Mouse (Mus musculus) CH12.LX (cell line): ENCODE data around the gene Erbb2. TPM values are rescaled to one million over a fixed set of nuclear protein-coding genes. Genes with fewer than 3 reads are reported as not detected.

Source experiments
- DNase-seq: peaks from one replicate; pipeline ENCODE4 v3.0.0-alpha.2; 2013; ENCODE audit errors: extremely low read depth
- H3K27ac ChIP-seq: 2 replicates; pipeline ENCODE4 v1.5.1; 2012; ENCODE audit warnings: low read depth, mild to moderate bottlenecking, control low read depth, moderate library complexity; ENCODE audit not compliant: insufficient read depth
- H3K27me3 ChIP-seq: replicated peaks from 2 replicates; pipeline ENCODE3; 2012; ENCODE audit warnings: inconsistent platforms
- H3K36me3 ChIP-seq, 2 experiments: replicated peaks in 1 of 2; 2 replicates each; pipeline versions ENCODE3 to v1.6.1; 2012; ENCODE audit warnings: inconsistent platforms in 1 of 2, low read length in 1 of 2, mild to moderate bottlenecking in 1 of 2, mixed read lengths in 1 of 2, moderate library complexity in 1 of 2; ENCODE audit not compliant: control insufficient read depth in 1 of 2, insufficient read depth in 1 of 2
- H3K4me1 ChIP-seq, 2 experiments: 2 replicates each; pipeline ENCODE4 v1.6.1; 2012; ENCODE audit warnings: inconsistent platforms in 1 of 2, moderate library complexity in 1 of 2; ENCODE audit not compliant: insufficient read depth in 2 of 2, control insufficient read depth in 1 of 2
- H3K4me2 ChIP-seq: 2 replicates; pipeline ENCODE4 v1.6.1; 2012; ENCODE audit warnings: low read depth, mild to moderate bottlenecking, control low read depth; ENCODE audit not compliant: poor library complexity, insufficient read depth, severe bottlenecking
- H3K4me3 ChIP-seq, 3 experiments: fragments of 150-350 bp in 1 of 3; sonication (generic) in 1 of 3; replicated peaks in 1 of 3; 2 replicates each; pipeline versions ENCODE3 to v1.5.1; 2011 to 2012; ENCODE audit warnings: low read depth in 2 of 3, low read length in 2 of 3, mild to moderate bottlenecking in 2 of 3, moderate library complexity in 2 of 3, control low read depth in 1 of 3, improper control_type of control experiment in 1 of 3, inconsistent platforms in 1 of 3, mixed read lengths in 1 of 3; ENCODE audit not compliant: poor library complexity in 1 of 3
- H3K79me2 ChIP-seq: replicated peaks from 2 replicates; pipeline ENCODE4 v1.6.1; 2012; ENCODE audit warnings: mild to moderate bottlenecking, moderate library complexity; ENCODE audit not compliant: control insufficient read depth, poor library complexity, insufficient read depth, severe bottlenecking; ENCODE audit errors: extremely low read depth
- H3K9ac ChIP-seq: 2 replicates; pipeline ENCODE4 v1.6.1; 2012; ENCODE audit warnings: low read depth, mild to moderate bottlenecking, control low read depth, moderate library complexity; ENCODE audit not compliant: insufficient read depth
- H3K9me3 ChIP-seq: replicated peaks from 2 replicates; pipeline ENCODE3; 2012; ENCODE audit warnings: low read length, inconsistent platforms, mixed read lengths
- BHLHE40 ChIP-seq: IDR thresholded peaks from 2 replicates; pipeline ENCODE4 v1.6.1; 2011; ENCODE audit warnings: mild to moderate bottlenecking, low read depth, low read length, improper control_type of control experiment
- CHD2 ChIP-seq: IDR thresholded peaks from 2 replicates; pipeline ENCODE4 v1.6.1; 2011; ENCODE audit warnings: low read length, improper control_type of control experiment
- CTCF ChIP-seq, 2 experiments: IDR thresholded peaks in 1 of 2; conservative IDR thresholded peaks in 1 of 2; 2 replicates each; pipeline ENCODE4 v1.5.1; 2011 to 2012; ENCODE audit warnings: low read depth in 2 of 2, low read length in 2 of 2, improper control_type of control experiment in 1 of 2, inconsistent platforms in 1 of 2, mild to moderate bottlenecking in 1 of 2, moderate library complexity in 1 of 2
- ETS1 ChIP-seq: conservative IDR thresholded peaks from 2 replicates; pipeline ENCODE4 v1.6.1; 2012; ENCODE audit warnings: low read depth, mild to moderate bottlenecking, inconsistent platforms, low read length, improper control_type of control experiment, moderate library complexity
- GABPA ChIP-seq: IDR thresholded peaks from 2 replicates; pipeline ENCODE4 v1.6.1; 2012; ENCODE audit warnings: low read depth, low read length, improper control_type of control experiment, inconsistent platforms; ENCODE audit not compliant: insufficient replicate concordance
- JUN ChIP-seq: IDR thresholded peaks from 2 replicates; pipeline ENCODE4 v1.6.1; 2011; ENCODE audit warnings: low read depth, mild to moderate bottlenecking, low read length, improper control_type of control experiment, moderate library complexity; ENCODE audit not compliant: insufficient read depth
- JUND ChIP-seq: conservative IDR thresholded peaks from 2 replicates; pipeline ENCODE4 v1.6.1; 2011; ENCODE audit warnings: low read depth, low read length, improper control_type of control experiment
- MAFK ChIP-seq: IDR thresholded peaks from 2 replicates; pipeline ENCODE4 v1.6.1; 2011; ENCODE audit warnings: low read length, improper control_type of control experiment; ENCODE audit not compliant: insufficient replicate concordance
- MYC ChIP-seq: IDR thresholded peaks from 2 replicates; pipeline ENCODE4 v1.6.1; 2011; ENCODE audit warnings: low read depth, mild to moderate bottlenecking, improper control_type of control experiment, low read length
- NELFE ChIP-seq: IDR thresholded peaks from 2 replicates; pipeline ENCODE4 v1.6.1; 2011; ENCODE audit warnings: low read depth, low read length, improper control_type of control experiment
- PAX5 ChIP-seq: IDR thresholded peaks from 2 replicates; pipeline ENCODE4 v1.6.1; 2012; ENCODE audit warnings: low read length, inconsistent platforms, mixed read lengths
- RAD21 ChIP-seq: IDR thresholded peaks from 2 replicates; pipeline ENCODE4 v1.6.1; 2011; ENCODE audit warnings: low read depth, mild to moderate bottlenecking, low read length, improper control_type of control experiment, moderate library complexity
- SIN3A ChIP-seq: IDR thresholded peaks from 2 replicates; pipeline ENCODE4 v1.6.1; 2012; ENCODE audit warnings: low read length, improper control_type of control experiment, inconsistent platforms
- SMC3 ChIP-seq: IDR thresholded peaks from 2 replicates; pipeline ENCODE4 v1.6.1; 2011; ENCODE audit warnings: low read depth, low read length, improper control_type of control experiment
- UBTF ChIP-seq: IDR thresholded peaks from 2 replicates; pipeline ENCODE4 v1.6.1; 2012; ENCODE audit warnings: low read depth, mild to moderate bottlenecking, inconsistent platforms, low read length, improper control_type of control experiment, moderate library complexity
- USF2 ChIP-seq: conservative IDR thresholded peaks from 2 replicates; pipeline ENCODE4 v1.6.1; 2011; ENCODE audit warnings: low read depth, low read length, improper control_type of control experiment
- ZMIZ1 ChIP-seq: IDR thresholded peaks from 2 replicates; pipeline ENCODE4 v1.6.1; 2012; ENCODE audit warnings: low read depth, mild to moderate bottlenecking, inconsistent platforms, low read length, improper control_type of control experiment
- ZNF384 ChIP-seq: IDR thresholded peaks from 2 replicates; pipeline ENCODE4 v1.6.1; 2012; ENCODE audit warnings: low read depth, low read length, improper control_type of control experiment, inconsistent platforms
- dilution Hi-C: fragments of 300-500 bp; cut with MboI; formaldehyde crosslinking; loops from 2 replicates; pipeline ENCODE4 v1.14.3; 2020; ENCODE audit warnings: low sequenced_read_pairs; ENCODE audit not compliant: extremely low pct_unique_long_range_greater_than_20kb, extremely low pct_ligation_motif_present
- in situ Hi-C: fragments of 300-500 bp; cut with MboI; formaldehyde crosslinking; loops from 3 replicates; pipeline ENCODE4 v1.14.3; 2019; ENCODE audit warnings: low sequenced_read_pairs, low pct_ligation_motif_present, low pct_unique_long_range_greater_than_20kb, mixed read lengths
- polyA plus RNA-seq: library from polyadenylated mRNA; unstranded; fragments of >175 nt; gene quantifications from 2 replicates; pipeline ENCODE4 v1.2.1, GENCODE M21; 2012; ENCODE audit warnings: low read depth; ENCODE audit not compliant: insufficient read length
- total RNA-seq, 2 experiments: library from RNA; depleted of rRNA; stranded (reverse); fragments of 300-350 nt in 1 of 2; fragments of >200 nt in 1 of 2; gene quantifications; 2 replicates each; pipeline ENCODE4 v1.2.3; 2012 to 2014

Gene Erbb2
- total and polyA plus RNA-seq, 3 experiments = 0.06 to 0.17 TPM; not detected in 1

DNA sequence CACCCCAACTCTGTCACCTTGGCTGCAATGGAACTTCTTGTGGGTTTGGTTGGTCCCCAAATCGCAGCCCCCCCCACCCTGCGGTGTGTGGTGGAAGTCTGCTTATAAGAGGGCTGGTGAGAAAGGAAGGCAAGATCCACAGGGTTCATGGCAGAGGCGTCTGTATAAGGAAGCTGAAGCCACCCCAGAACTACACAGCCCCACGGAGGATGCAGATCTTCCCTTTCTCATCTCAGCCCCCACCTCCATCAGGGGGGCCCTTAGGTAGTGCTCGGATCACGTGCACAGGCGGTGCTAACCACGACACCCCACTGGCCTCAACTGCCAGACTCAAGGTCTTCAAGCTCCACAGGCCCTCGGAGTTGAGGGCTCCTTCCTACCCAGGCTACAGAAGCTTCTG is 51.6 kb downstream of the Erbb2 start:
- Histone ChIP-seq H3K79me2 (peaks cover 39% of the 10 kb centered on the region), H3K4me3 (no peak overlapping the region), H3K27me3 (no peaks in the 10 kb centered on the region), H3K9me3 (no peaks in the 10 kb centered on the region), H3K4me1 (peaks cover 46 to 97% of the 10 kb centered on the region in 2 experiments), H3K4me2 (no peak overlapping the region), H3K36me3 (peaks cover 56 to 58% of the 10 kb centered on the region in 2 experiments), H3K27ac (peak overlapping the region; percentile 83), H3K9ac (no peak overlapping the region)
- TF ChIP-seq ETS1 = no peak
- peak; percentile 68; the same call in 1 of the 2 replicates for TF ChIP-seq ZMIZ1
- TF ChIP-seq BHLHE40 = peak; percentile 47; the same call in 1 of the 2 replicates
- no peak for DNase-seq
- in situ Hi-C loops (no loop called here), dilution Hi-C loops (no loop called here)

DNA sequence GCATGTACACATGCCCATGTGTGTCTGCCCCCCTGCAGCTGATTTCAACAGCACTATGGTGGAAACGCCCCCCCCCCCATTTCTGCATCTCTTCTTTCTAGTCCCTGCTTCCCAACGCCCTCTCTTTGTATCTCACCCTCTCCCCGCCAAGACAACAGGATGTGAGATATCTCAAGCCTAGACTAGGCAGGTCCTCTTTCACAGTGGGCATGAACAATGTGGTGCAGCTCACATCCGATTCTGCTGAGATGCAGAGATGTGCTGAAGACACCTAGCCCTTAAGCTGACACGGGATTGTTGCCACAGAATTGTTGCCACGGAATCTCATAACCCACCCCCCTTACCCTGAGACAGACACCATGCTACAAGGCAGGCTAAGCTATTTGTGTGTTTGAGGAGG is 52.2 kb downstream of the Erbb2 start:
- TF ChIP-seq JUN = no peak
- TF ChIP-seq CTCF (conservative IDR thresholded peaks at IDR 0.05 in 1 of 2, IDR thresholded peaks at IDR 0.05 in 1 of 2; ENCODE audit: low read depth in 2 of 2, low read length in 2 of 2) = no peak
- TF ChIP-seq SMC3 = no peak
- TF ChIP-seq RAD21 = no peak
- no peak for TF ChIP-seq GABPA
- TF ChIP-seq USF2 = no peak
- no peak for TF ChIP-seq ZNF384
- TF ChIP-seq JUND = no peak
- no peak for TF ChIP-seq CHD2
- no peak for TF ChIP-seq PAX5
- TF ChIP-seq SIN3A = no peak
- TF ChIP-seq ZMIZ1 = no peak
- TF ChIP-seq NELFE = no peak
- TF ChIP-seq MYC = no peak
- no peak for TF ChIP-seq UBTF
- no peak for TF ChIP-seq MAFK

More for the DNA sequence above, 52.2 kb downstream of the Erbb2 start:
- H3K4me3 ChIP-seq = no peak overlapping the region
- H3K36me3 ChIP-seq = peaks cover 62 to 64% of the 10 kb centered on the region in 2 experiments
- in situ Hi-C loops = no loop called here
- no peaks in the 10 kb centered on the region for H3K27me3 ChIP-seq
- H3K79me2 ChIP-seq = peaks cover 45% of the 10 kb centered on the region
- H3K4me1 ChIP-seq = peaks cover 50 to 99% of the 10 kb centered on the region in 2 experiments
- no peak overlapping the region for H3K4me2 ChIP-seq
- peak overlapping the region; percentile 6; the same call in 1 of the 2 replicates for H3K27ac ChIP-seq
- dilution Hi-C loops = no loop called here
- H3K9ac ChIP-seq = no peak overlapping the region
- no peaks in the 10 kb centered on the region for H3K9me3 ChIP-seq
- no peak for DNase-seq
